Mouse (Mus musculus) T-cell, adult 66 days (primary cell): ENCODE measurements around the gene Exoc7. TPM values are rescaled to one million over a fixed set of nuclear protein-coding genes. Genes with fewer than 3 reads are reported as not detected.

Experiments used
- total RNA-seq, 2 experiments: library from RNA; stranded (reverse); gene quantifications; 3 replicates in 1 of 2; 4 replicates in 1 of 2; pipeline ENCODE4 v1.2.4; 2023

Exoc7 gene
- total RNA-seq: 10 to 100 TPM; 56.2 to 64.5 TPM

DNA sequence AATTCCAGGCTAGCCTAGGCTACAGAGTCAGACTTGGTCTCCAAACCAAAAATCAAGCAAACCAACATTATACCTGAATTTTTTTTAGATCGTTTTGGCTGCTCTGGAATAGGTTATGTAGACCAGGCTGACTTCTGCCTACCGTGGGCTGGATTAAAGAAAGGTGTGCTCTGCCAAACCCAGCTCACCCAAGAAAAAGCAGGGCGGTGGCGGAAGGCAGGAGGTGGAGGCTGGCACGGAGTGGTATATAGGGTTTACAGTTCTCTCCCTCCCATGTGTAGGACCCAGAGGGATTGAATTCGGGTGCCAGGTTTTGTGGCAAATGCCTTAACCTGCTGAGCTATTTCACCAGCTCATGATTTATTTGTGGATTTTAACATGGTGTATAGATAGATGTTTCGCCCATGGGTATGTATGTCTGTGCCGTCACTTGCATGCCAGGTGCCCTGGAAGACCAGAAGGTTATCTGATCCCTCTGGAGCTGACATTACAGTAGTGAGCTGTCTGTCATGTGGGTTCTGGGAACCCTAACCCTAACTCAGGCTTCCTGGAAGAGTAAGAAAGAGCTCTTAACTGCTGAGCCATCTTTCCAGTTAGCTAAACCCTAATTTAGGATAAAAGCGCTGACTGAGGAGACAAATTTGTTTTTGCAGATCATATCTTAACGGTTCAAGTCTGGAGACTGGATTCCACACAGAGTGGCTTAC, at the start of gene Exoc7:
TSS of gene Exoc7 (minus strand) at position 215 of the 707 bp plus-strand sequence.

GRCm38 (mm10) chr11:116335244-116336036, 28.4 kb upstream of the Exoc7 start, which contains the start of gene Foxj1:
Foxj1 (minus strand) TSS chr11:116335399.

DNA sequence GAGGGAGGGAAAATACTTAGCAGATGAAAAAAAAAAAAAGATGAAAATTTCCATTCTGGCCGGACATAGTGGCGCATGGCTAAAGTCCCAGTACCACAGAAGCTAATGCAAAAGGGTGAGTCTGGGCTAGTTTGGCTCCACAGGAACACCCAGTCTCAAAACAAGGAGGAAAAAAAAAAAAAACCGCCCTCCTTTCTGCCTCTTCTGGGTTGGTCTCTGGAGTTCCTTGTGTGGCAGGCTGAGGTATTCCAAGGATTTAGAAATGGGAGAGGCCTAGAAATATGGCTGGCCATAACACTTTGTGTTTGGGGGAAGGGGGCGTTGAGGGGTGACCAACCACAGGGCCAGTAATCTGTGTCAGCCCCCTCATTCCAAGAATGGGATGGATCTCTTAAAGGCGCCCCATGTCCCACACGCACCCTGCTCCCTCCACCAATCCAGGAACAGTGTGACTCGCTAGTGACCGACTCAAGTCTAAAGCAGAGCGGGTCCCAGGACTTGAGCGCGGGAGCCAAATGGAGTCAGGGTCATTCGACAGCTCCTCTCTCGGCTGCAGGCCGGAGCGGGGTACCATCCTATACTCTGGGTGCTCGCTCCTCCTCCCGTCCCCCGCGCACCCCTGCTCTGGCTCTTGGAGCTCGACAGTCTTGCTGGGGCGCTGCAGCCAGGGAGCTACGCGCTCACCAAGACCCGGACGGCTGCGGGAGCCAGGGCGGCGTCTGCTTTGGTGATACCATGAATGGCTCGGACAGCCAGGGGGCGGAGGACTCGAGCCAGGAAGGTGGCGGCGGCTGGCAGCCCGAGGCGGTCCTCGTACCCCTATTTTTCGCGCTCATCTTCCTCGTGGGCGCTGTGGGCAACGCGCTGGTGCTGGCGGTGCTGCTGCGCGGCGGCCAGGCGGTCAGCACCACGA, 26.0 kb downstream of the Exoc7 start, which contains the start of gene Galr2:
TSS of gene Galr2 (plus strand) at position 189 of the 913 bp plus-strand sequence.

GRCm38 (mm10) chr11:116274045-116274666, 32.9 kb downstream of the Exoc7 start, which contains the start of gene Srp68:
Srp68 (minus strand) TSS chr11:116274217.

Other genes starting within 250 kb of the Exoc7 start
- 10 to 100 TPM; 87.7 TPM for gene Unc13d, start 229.3 kb downstream of the Exoc7 start, total RNA-seq
- gene Wbp2, start 220.2 kb downstream of the Exoc7 start, total RNA-seq: 100 to 1,000 TPM; 145 to 163 TPM
- 1 to 10 TPM; 1.9 to 3.2 TPM for gene Trim47, start 180.0 kb downstream of the Exoc7 start, total RNA-seq
- gene Trim65, start 176.1 kb downstream of the Exoc7 start, total RNA-seq: 10 to 100 TPM; 37.9 to 43.8 TPM
- gene Mrpl38, start 168.4 kb downstream of the Exoc7 start, total RNA-seq: 10 to 100 TPM; 47.3 to 65.1 TPM
- gene Fbf1, start 139.1 kb downstream of the Exoc7 start, total RNA-seq: 10 to 100 TPM; 27.4 to 31.2 TPM
- 10 to 100 TPM; 39.4 to 48.5 TPM for gene Ten1, start 108.4 kb downstream of the Exoc7 start, total RNA-seq
- 10 to 100 TPM; 24.5 to 35.6 TPM for gene Acox1, start 108.2 kb downstream of the Exoc7 start, total RNA-seq
- under 1 TPM; 0.20 to 0.36 TPM for gene Evpl, start 69.2 kb downstream of the Exoc7 start, total RNA-seq
- gene Srp68, start 33.0 kb downstream of the Exoc7 start, total RNA-seq: 10 to 100 TPM; 63.3 to 67.3 TPM
- not detected for gene Galr2, start 26.3 kb downstream of the Exoc7 start, total RNA-seq
- gene Foxj1, start 28.2 kb upstream of the Exoc7 start, total RNA-seq: under 1 TPM; 0.87 to 0.92 TPM
- gene Rnf157, start 105.8 kb upstream of the Exoc7 start, total RNA-seq: 10 to 100 TPM; 15.5 to 20.6 TPM
- gene Ubald2, start 126.9 kb upstream of the Exoc7 start, total RNA-seq: 100 to 1,000 TPM; 111 to 116 TPM
- under 1 TPM; 0.26 to 0.59 TPM for gene Qrich2, start 159.0 kb upstream of the Exoc7 start, total RNA-seq
- 10 to 100 TPM; 92.8 to 99.3 TPM for gene Prpsap1, start 187.0 kb upstream of the Exoc7 start, total RNA-seq
- gene Sphk1, start 223.7 kb upstream of the Exoc7 start, total RNA-seq: under 1 TPM; 0.33 to 0.44 TPM